In the genomic region with DNA sequence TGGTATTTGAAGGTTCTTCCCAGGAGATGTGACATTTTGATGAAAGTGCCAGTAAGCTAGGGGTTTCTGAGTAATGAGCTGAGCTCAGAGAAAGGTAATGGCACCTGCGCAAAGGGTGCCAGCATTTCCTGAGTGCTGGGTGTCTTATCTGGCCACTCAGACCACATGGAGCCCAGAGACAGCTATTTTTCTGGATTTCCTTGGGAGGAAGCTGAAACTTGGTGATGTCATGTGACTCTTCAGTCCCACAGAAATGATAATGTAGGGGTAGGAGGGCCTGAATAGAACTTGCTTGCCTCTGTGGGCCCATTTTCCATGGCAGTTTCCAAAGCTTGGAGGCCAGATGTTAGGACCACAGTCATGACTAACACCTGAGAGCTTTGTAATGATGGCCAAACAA, we compare ENCODE assay signal across 24 mouse cellular contexts. TPM values are rescaled to one million over a fixed set of nuclear protein-coding genes. Genes with fewer than 3 reads are reported as not detected.
DNase-seq lines count a peak whose midpoint lies in the region; ATAC-seq and TF ChIP-seq lines count a peak whose summit lies in the region.
"Had no signal": no experiment of that assay in that cellular context is flagged by ENCODE, and none has a peak within 500 bp of the region (broad histone marks: within the 10 kb centered on the region; RNA-seq: fewer than 3 reads in every experiment).

No protein-coding gene starts in this region.

- no peak for DNase-seq in spleen, adult 2 months (ENCODE audit: low read depth in 1 of 2, low spot score in 2 of 2)
- DNase-seq in spleen, postnatal 10 days (ENCODE audit: low spot score in 2 of 2), result no peak
- DNase-seq in gastrocnemius, adult 18-20 months (ENCODE audit: low spot score), result no peak
- DNase-seq in urinary bladder, postnatal 36 days (ENCODE audit: low spot score in 2 of 2), result no peak
- DNase-seq: adrenal gland, adult 8-10 months; adrenal gland, postnatal 36 days; B cell, adult 2 months; cerebellum, adult 11 months; cerebellum, adult 2 months; cerebellum, adult 9-11 months; cerebellum, postnatal 25 days; forebrain, postnatal 0 days; gastrocnemius, postnatal 10 days; gastrocnemius, postnatal 36 days had no signal

- peak overlapping the region; percentile 36; the same call in 1 of the 2 replicates for H3K27ac ChIP-seq in spleen, adult 2 months (ENCODE audit: insufficient read depth, low read length)
- H3K27ac ChIP-seq in liver, embryonic 12.5 days, result peak overlapping the region; percentile 95
- peak overlapping the region; percentile 93 for H3K27ac ChIP-seq in liver, embryonic 15.5 days (replicated peaks)
- H3K27ac ChIP-seq: embryonic facial prominence, embryonic 12.5 days; embryonic facial prominence, embryonic 15.5 days; hindbrain, embryonic 12.5 days had no signal

- ATAC-seq in liver, embryonic 12.5 days, result no peak
- no peak for ATAC-seq in liver, embryonic 15.5 days (ENCODE audit: insufficient read depth)
- ATAC-seq in megakaryocyte, adult 5-6 weeks (ENCODE audit: poor library complexity, severe bottlenecking), result no peak
- ATAC-seq: activated CD4-positive, CD25-positive, alpha-beta regulatory T cell, adult 4 months; forebrain, embryonic 14.5 days; forebrain, postnatal 0 days; hindbrain, embryonic 16.5 days had no signal

- no peak for TF ChIP-seq CTCF in spleen, adult 2 months (IDR thresholded peaks at IDR 0.05; ENCODE audit: extremely low read depth, insufficient read depth, insufficient read length, insufficient replicate concordance)

- H3K4me2 ChIP-seq in liver, embryonic 12.5 days, result no peak overlapping the region
- H3K4me2 ChIP-seq in liver, embryonic 15.5 days, result no peak overlapping the region
- H3K4me2 ChIP-seq: embryonic facial prominence, embryonic 12.5 days; embryonic facial prominence, embryonic 15.5 days; heart, embryonic 11.5 days; hindbrain, embryonic 12.5 days had no signal

- H3K4me3 ChIP-seq in spleen, adult 2 months (ENCODE audit: extremely low read depth, insufficient read depth, insufficient read length), result no peak overlapping the region
- H3K4me3 ChIP-seq in liver, embryonic 12.5 days, result no peak overlapping the region
- no peak overlapping the region for H3K4me3 ChIP-seq in liver, embryonic 15.5 days (replicated peaks)
- H3K4me3 ChIP-seq: embryonic facial prominence, embryonic 12.5 days; embryonic facial prominence, embryonic 15.5 days; hindbrain, embryonic 12.5 days had no signal

- peaks cover 22% of the 10 kb centered on the region for H3K36me3 ChIP-seq in spleen, adult 2 months (ENCODE audit: control insufficient read depth, insufficient read depth, low read length)
- peaks cover 58% of the 10 kb centered on the region for H3K36me3 ChIP-seq in liver, embryonic 12.5 days
- peaks cover 30% of the 10 kb centered on the region for H3K36me3 ChIP-seq in liver, embryonic 15.5 days (replicated peaks)
- H3K36me3 ChIP-seq: embryonic facial prominence, embryonic 12.5 days; embryonic facial prominence, embryonic 15.5 days; hindbrain, embryonic 12.5 days had no signal

- peak overlapping the region; percentile 68 for H3K9ac ChIP-seq in liver, embryonic 12.5 days
- H3K9ac ChIP-seq in liver, embryonic 15.5 days, result peak overlapping the region; percentile 48; the same call in 1 of the 2 replicates
- H3K9ac ChIP-seq: embryonic facial prominence, embryonic 12.5 days; embryonic facial prominence, embryonic 15.5 days; forebrain, postnatal 0 days; hindbrain, embryonic 12.5 days had no signal

- peaks cover 26% of the 10 kb centered on the region; the same call in 1 of the 2 replicates for H3K4me1 ChIP-seq in spleen, adult 2 months (ENCODE audit: control insufficient read depth, insufficient read depth, insufficient read length)
- H3K4me1 ChIP-seq in liver, embryonic 12.5 days, result peaks cover 98% of the 10 kb centered on the region
- H3K4me1 ChIP-seq in liver, embryonic 15.5 days (replicated peaks), result peaks cover 97% of the 10 kb centered on the region
- H3K4me1 ChIP-seq: embryonic facial prominence, embryonic 12.5 days; embryonic facial prominence, embryonic 15.5 days; hindbrain, embryonic 12.5 days had no signal

- no peaks in the 10 kb centered on the region for H3K27me3 ChIP-seq in spleen, adult 2 months (ENCODE audit: control insufficient read depth, insufficient read depth, low read length)
- no peaks in the 10 kb centered on the region for H3K27me3 ChIP-seq in liver, embryonic 12.5 days (replicated peaks)
- H3K27me3 ChIP-seq in liver, embryonic 15.5 days, result no peaks in the 10 kb centered on the region
- H3K27me3 ChIP-seq: embryonic facial prominence, embryonic 12.5 days; embryonic facial prominence, embryonic 15.5 days; hindbrain, embryonic 12.5 days had no signal

- no peaks in the 10 kb centered on the region for H3K9me3 ChIP-seq in liver, embryonic 12.5 days (replicated peaks)
- H3K9me3 ChIP-seq in liver, embryonic 15.5 days (replicated peaks), result no peaks in the 10 kb centered on the region
- H3K9me3 ChIP-seq: embryonic facial prominence, embryonic 12.5 days; embryonic facial prominence, embryonic 15.5 days; hindbrain, embryonic 12.5 days had no signal

- TF ChIP-seq POLR2A in spleen, adult 2 months (IDR thresholded peaks at IDR 0.05; ENCODE audit: low read depth, low read length), result no peak

- 71% methylated on average over 1 of the region's 1 CpGs for WGBS in spleen, adult 2 months
- 45% methylated on average over 1 of the region's 1 CpGs for WGBS in liver, embryonic 12.5 days (ENCODE audit: insufficient replicate concordance)
- 47% methylated on average over 1 of the region's 1 CpGs for WGBS in liver, embryonic 15.5 days (ENCODE audit: insufficient replicate concordance)

RNA-seq across cellular contexts. Expression of a gene that starts 46.9 kb away (rescaled TPM):
- polyA plus RNA-seq in spleen, adult 2 months (2012; rRNA removed), result 258 and 419 TPM in 2 replicates
- polyA plus RNA-seq in liver, embryonic 12.5 days (2016; fragmentation: Nextera tagmentation; extraction: Ambion mirVana), result 59.1 and 61.0 TPM in 2 replicates
- polyA plus RNA-seq in liver, embryonic 15.5 days (2015; fragmentation: Nextera tagmentation; extraction: Ambion mirVana), result 33.7 and 35.9 TPM in 2 replicates
- 217 and 226 TPM in 2 replicates for total RNA-seq in megakaryocyte, adult 5-6 weeks (2015)
- total RNA-seq in megakaryocyte, adult 5-6 weeks (2017), result 80.8 and 104 TPM in 2 replicates
- total RNA-seq in gastrocnemius, adult 18-20 months (2021), result under 1 TPM; 0.18 to 0.43 TPM

Comparison
In these comparisons a context has a peak if more than half of its experiments do, and no peak if none do; other contexts are left out.
1. H3K27ac ChIP-seq: peak in every context shown above with its lines; median percentile 95 in liver, embryonic 12.5 days; 93 in liver, embryonic 15.5 days; 36 in spleen, adult 2 months.